Mouse (Mus musculus) kidney, adult 11 months (tissue): ENCODE measurements around the gene Gna13.

ENCODE experiments used
- DNase-seq: peaks from one replicate; pipeline ENCODE4 v3.0.0; 2022

Gna13 gene

GRCm38 (mm10) chr11:109349652-109350316 lies 12.8 kb upstream of the Gna13 start:
- DNase-seq: peak; percentile 73

- peak; percentile 59 for DNase-seq
These were observed 12.3 kb upstream of the Gna13 start for GRCm38 (mm10) chr11:109350317-109350714.

- DNase-seq: no peak
These were observed 11.1 kb upstream of the Gna13 start for GRCm38 (mm10) chr11:109351489-109351888.

- no peak for DNase-seq
These were observed 9.0 kb upstream of the Gna13 start for GRCm38 (mm10) chr11:109353391-109354235.

GRCm38 (mm10) chr11:109354236-109354613 lies 8.4 kb upstream of the Gna13 start:
- no peak for DNase-seq

- DNase-seq: no peak
These were observed 6.8 kb upstream of the Gna13 start for GRCm38 (mm10) chr11:109355771-109356388.

- DNase-seq: no peak
These were observed 5.5 kb upstream of the Gna13 start for GRCm38 (mm10) chr11:109357171-109357570.

- no peak for DNase-seq
These were observed 4.1 kb upstream of the Gna13 start for GRCm38 (mm10) chr11:109358549-109358948.

GRCm38 (mm10) chr11:109359043-109359752 lies 3.4 kb upstream of the Gna13 start:
- DNase-seq: no peak

- DNase-seq: no peak
These were observed 2.5 kb upstream of the Gna13 start for GRCm38 (mm10) chr11:109360102-109360501.

GRCm38 (mm10) chr11:109360581-109361040 lies 2.0 kb upstream of the Gna13 start:
- peak; percentile 55 for DNase-seq

GRCm38 (mm10) chr11:109361241-109361630 lies 1.4 kb upstream of the Gna13 start:
- DNase-seq: no peak

GRCm38 (mm10) chr11:109361631-109362462 lies 784 bp upstream of the Gna13 start:
- peak; percentile 57 for DNase-seq

- peak; percentile 58 for DNase-seq
These were observed 831 bp downstream of the Gna13 start for GRCm38 (mm10) chr11:109363191-109364133.

- peak; percentile 36 for DNase-seq
These were observed 1.7 kb downstream of the Gna13 start for GRCm38 (mm10) chr11:109364337-109364736.

GRCm38 (mm10) chr11:109364881-109365280 lies 2.2 kb downstream of the Gna13 start:
- no peak for DNase-seq

- no peak for DNase-seq
These were observed 3.2 kb downstream of the Gna13 start for GRCm38 (mm10) chr11:109365818-109366217.

- no peak for DNase-seq
These were observed 4.4 kb downstream of the Gna13 start for GRCm38 (mm10) chr11:109366802-109367579.

GRCm38 (mm10) chr11:109369026-109369637 lies 6.5 kb downstream of the Gna13 start:
- DNase-seq: peak; percentile 43

GRCm38 (mm10) chr11:109375412-109375811 lies 12.8 kb downstream of the Gna13 start:
- DNase-seq: no peak
